Comparison of ENCODE assay signal across 9 mouse cellular contexts in genomic region chr11:95298146-95298545, GRCm38 (mm10). TPM values are rescaled to one million over a fixed set of nuclear protein-coding genes. Genes with fewer than 3 reads are reported as not detected.
A peak's percentile ranks its signal among the peaks of the same experiment; 100 is the strongest.
DNase-seq lines count a peak whose midpoint lies in the region; ATAC-seq and TF ChIP-seq lines count a peak whose summit lies in the region.
"Had no signal": no experiment of that assay in that cellular context is flagged by ENCODE, and none has a peak within 500 bp of the region (broad histone marks: within the 10 kb centered on the region; RNA-seq: fewer than 3 reads in every experiment).

No protein-coding gene starts in this region.

- no peak overlapping the region for H3K4me2 ChIP-seq in forebrain, postnatal 0 days (ENCODE audit: low read depth)
- H3K4me2 ChIP-seq in forebrain, embryonic 13.5 days, result no peak overlapping the region
- H3K4me2 ChIP-seq in liver, embryonic 16.5 days (ENCODE audit: low read depth, low read length), result no peak overlapping the region
- H3K4me2 ChIP-seq: limb, embryonic 12.5 days had no signal

- WGBS in forebrain, postnatal 0 days, result 4% methylated on average over 2 of the region's 2 CpGs
- WGBS in forebrain, embryonic 13.5 days, result 16% methylated on average over 2 of the region's 2 CpGs
- 3% methylated on average over 2 of the region's 2 CpGs for WGBS in bone marrow, adult 2 months
- WGBS in liver, embryonic 16.5 days (ENCODE audit: insufficient replicate concordance), result 3% methylated on average over 2 of the region's 2 CpGs

- H3K4me3 ChIP-seq in forebrain, postnatal 0 days (ENCODE audit: low read depth, low read length), result no peak overlapping the region
- no peak overlapping the region for H3K4me3 ChIP-seq in forebrain, embryonic 13.5 days
- H3K4me3 ChIP-seq in bone marrow, adult 2 months (replicated peaks; ENCODE audit: control insufficient read depth, low read depth, low read length), result no peak overlapping the region
- H3K4me3 ChIP-seq in liver, embryonic 16.5 days (ENCODE audit: low read depth, low read length), result no peak overlapping the region
- H3K4me3 ChIP-seq: limb, embryonic 12.5 days had no signal

- no peak for TF ChIP-seq POLR2A in bone marrow, adult 2 months (IDR thresholded peaks at IDR 0.05; ENCODE audit: borderline replicate concordance, control insufficient read depth, low read depth, low read length)

- intact Hi-C loops in left cerebral cortex, postnatal 10 days (cut with DNase I), result no loop called here

- no peaks in the 10 kb centered on the region for H3K9me3 ChIP-seq in forebrain, postnatal 0 days (ENCODE audit: low read length)
- no peaks in the 10 kb centered on the region for H3K9me3 ChIP-seq in forebrain, embryonic 13.5 days (replicated peaks)
- H3K9me3 ChIP-seq in liver, embryonic 16.5 days (replicated peaks; ENCODE audit: control insufficient read depth, low read length), result no peaks in the 10 kb centered on the region
- H3K9me3 ChIP-seq: limb, embryonic 12.5 days had no signal

- ATAC-seq in forebrain, postnatal 0 days, result no peak
- no peak for ATAC-seq in forebrain, embryonic 13.5 days
- 0 out of 2 replicates have a peak, but pooled peaks have one; percentile 21 for ATAC-seq in liver, embryonic 16.5 days (ENCODE audit: low read depth)

- peaks cover 67% of the 10 kb centered on the region for H3K36me3 ChIP-seq in forebrain, postnatal 0 days (ENCODE audit: insufficient read depth)
- H3K36me3 ChIP-seq in forebrain, embryonic 13.5 days (ENCODE audit: poor library complexity, severe bottlenecking), result peaks cover 83% of the 10 kb centered on the region
- H3K36me3 ChIP-seq in liver, embryonic 16.5 days (ENCODE audit: control insufficient read depth, insufficient read depth), result peaks cover 57% of the 10 kb centered on the region

- no peaks in the 10 kb centered on the region for H3K4me1 ChIP-seq in forebrain, postnatal 0 days (ENCODE audit: insufficient read depth)
- no peaks in the 10 kb centered on the region for H3K4me1 ChIP-seq in forebrain, embryonic 13.5 days
- H3K4me1 ChIP-seq in bone marrow, adult 2 months (ENCODE audit: control insufficient read depth, insufficient read depth, low read length), result peaks cover 2% of the 10 kb centered on the region
- H3K4me1 ChIP-seq in liver, embryonic 16.5 days (ENCODE audit: control insufficient read depth, low read depth, low read length), result no peaks in the 10 kb centered on the region; the same call in 1 of the 2 replicates
- H3K4me1 ChIP-seq: limb, embryonic 12.5 days had no signal

- H3K27ac ChIP-seq in forebrain, postnatal 0 days (ENCODE audit: low read depth, low read length), result no peak overlapping the region
- no peak overlapping the region for H3K27ac ChIP-seq in forebrain, embryonic 13.5 days
- H3K27ac ChIP-seq in bone marrow, adult 2 months (ENCODE audit: control insufficient read depth, insufficient read depth, low read depth, low read length, poor library complexity), result no peak overlapping the region
- no peak overlapping the region for H3K27ac ChIP-seq in liver, embryonic 16.5 days (ENCODE audit: low read length)
- H3K27ac ChIP-seq: limb, embryonic 12.5 days had no signal

- peak; percentile 30 for DNase-seq in forebrain, postnatal 0 days
- peak; percentile 21 for DNase-seq in 3134 (ENCODE audit: extremely low read depth, insufficient read length, low spot score)
- DNase-seq in thymus, postnatal 25 days, result peak; percentile 16
- DNase-seq in layer of hippocampus, adult 9-11 months, result no peak
- no peak for DNase-seq in left cerebral cortex, postnatal 10 days (ENCODE audit: extremely low spot score in 1 of 2, low spot score in 2 of 2)

- no peaks in the 10 kb centered on the region for H3K27me3 ChIP-seq in forebrain, postnatal 0 days (ENCODE audit: insufficient read depth, low read length)
- H3K27me3 ChIP-seq in forebrain, embryonic 13.5 days, result no peaks in the 10 kb centered on the region
- no peaks in the 10 kb centered on the region for H3K27me3 ChIP-seq in liver, embryonic 16.5 days (ENCODE audit: control insufficient read depth, insufficient read depth, low read depth, low read length)
- H3K27me3 ChIP-seq: limb, embryonic 12.5 days had no signal

- no peak overlapping the region for H3K9ac ChIP-seq in forebrain, postnatal 0 days
- H3K9ac ChIP-seq in forebrain, embryonic 13.5 days, result no peak overlapping the region
- H3K9ac ChIP-seq in liver, embryonic 16.5 days (ENCODE audit: low read depth, low read length), result no peak overlapping the region
- H3K9ac ChIP-seq: limb, embryonic 12.5 days had no signal

- TF ChIP-seq CTCF in forebrain, postnatal 0 days (IDR thresholded peaks at IDR 0.05; ENCODE audit: low read depth), result peak; percentile 72
- peak; percentile 89 for TF ChIP-seq CTCF in bone marrow, adult 2 months (IDR thresholded peaks at IDR 0.05; ENCODE audit: control insufficient read depth, insufficient read depth, low read length)

RNA-seq across cellular contexts. Expression of gene Kat7, which starts 11.9 kb away (rescaled TPM):
- 69.0 and 78.2 TPM in 2 replicates for total RNA-seq in forebrain, postnatal 0 days (2014; rRNA removed)
- 62.5 and 72.8 TPM in 2 replicates for polyA plus RNA-seq in forebrain, postnatal 0 days (2015; fragmentation: Nextera tagmentation; extraction: Ambion mirVana)
- 66.0 and 77.5 TPM in 2 replicates for polyA plus RNA-seq in forebrain, embryonic 13.5 days (2015; fragmentation: Nextera tagmentation; extraction: Ambion mirVana)
- polyA plus RNA-seq in bone marrow, adult 2 months (2011; ENCODE audit: insufficient read depth, insufficient read length, low replicate concordance, missing spikeins), result 26.3 and 39.0 TPM in 2 replicates
- polyA plus RNA-seq in liver, embryonic 16.5 days (2015; fragmentation: Nextera tagmentation; extraction: Ambion mirVana), result 29.4 and 31.2 TPM in 2 replicates
- total RNA-seq in left cerebral cortex, postnatal 10 days (2021), result 10 to 100 TPM; 59.1 to 60.9 TPM

RNA-seq across cellular contexts. Expression of gene Tac4, which starts 36.8 kb away (rescaled TPM):
- not detected in 2 replicates for total RNA-seq in forebrain, postnatal 0 days (2014; rRNA removed)
- not detected in 2 replicates for polyA plus RNA-seq in forebrain, postnatal 0 days (2015; fragmentation: Nextera tagmentation; extraction: Ambion mirVana)
- not detected in 2 replicates for polyA plus RNA-seq in forebrain, embryonic 13.5 days (2015; fragmentation: Nextera tagmentation; extraction: Ambion mirVana)
- not detected in 2 replicates for polyA plus RNA-seq in bone marrow, adult 2 months (2011; ENCODE audit: insufficient read depth, insufficient read length, low replicate concordance, missing spikeins)
- not detected in 2 replicates for polyA plus RNA-seq in liver, embryonic 16.5 days (2015; fragmentation: Nextera tagmentation; extraction: Ambion mirVana)
- not detected for total RNA-seq in left cerebral cortex, postnatal 10 days (2021)
- polyA plus RNA-seq: limb, embryonic 12.5 days had no signal

RNA-seq across cellular contexts. Expression of gene Fam117a, which starts 38.7 kb away (rescaled TPM):
- total RNA-seq in forebrain, postnatal 0 days (2014; rRNA removed), result 5.5 TPM in 2 replicates
- polyA plus RNA-seq in forebrain, postnatal 0 days (2015; fragmentation: Nextera tagmentation; extraction: Ambion mirVana), result 1.0 and 1.8 TPM in 2 replicates
- 3.0 and 3.8 TPM in 2 replicates for polyA plus RNA-seq in forebrain, embryonic 13.5 days (2015; fragmentation: Nextera tagmentation; extraction: Ambion mirVana)
- 167 and 178 TPM in 2 replicates for polyA plus RNA-seq in bone marrow, adult 2 months (2011; ENCODE audit: insufficient read depth, insufficient read length, low replicate concordance, missing spikeins)
- 73.5 and 81.3 TPM in 2 replicates for polyA plus RNA-seq in liver, embryonic 16.5 days (2015; fragmentation: Nextera tagmentation; extraction: Ambion mirVana)
- total RNA-seq in left cerebral cortex, postnatal 10 days (2021), result 1 to 10 TPM; 2.9 TPM

Comparison
In these comparisons a context has a peak if more than half of its experiments do, and no peak if none do; other contexts are left out.
1. DNase-seq: peak in forebrain, postnatal 0 days (single experiment), 3134 (single experiment) and thymus, postnatal 25 days (single experiment); none in layer of hippocampus, adult 9-11 months (single experiment) and left cerebral cortex, postnatal 10 days (0 of 2).
2. RNA of gene Fam117a, which starts 38.7 kb away (polyA plus RNA-seq): 167 to 178 TPM in bone marrow, adult 2 months and 73.5 to 81.3 TPM in liver, embryonic 16.5 days; 3.0 to 3.8 TPM in forebrain, embryonic 13.5 days and 1.0 to 1.8 TPM in forebrain, postnatal 0 days; every median in the first group is over 10 times any median in the second.